Mouse (Mus musculus) gastrocnemius, postnatal 10 days (tissue): ENCODE results near the gene Malsu1. TPM values are rescaled to one million over a fixed set of nuclear protein-coding genes. Genes with fewer than 3 reads are reported as not detected.

Experiments
- total RNA-seq, 2 experiments: library from RNA; stranded (reverse); gene quantifications; 2 replicates each; pipeline ENCODE4 v1.2.3; 2021

Gene Malsu1
- total RNA-seq, 2 experiments from 2014 or later: 50.7 to 56.9 TPM

Other genes starting within 250 kb of the Malsu1 start
- gene Tmem176a, start 232.9 kb upstream of the Malsu1 start, total RNA-seq: 10 to 100 TPM; 10.8 to 15.2 TPM
- 10 to 100 TPM; 32.9 to 45.7 TPM for gene Tmem176b, start 232.3 kb upstream of the Malsu1 start, total RNA-seq
- gene Aoc1, start 200.9 kb upstream of the Malsu1 start, total RNA-seq: not detected
- not detected for gene 1600015I10Rik, start 143.9 kb upstream of the Malsu1 start, total RNA-seq
- gene Doxl2, start 98.8 kb upstream of the Malsu1 start, total RNA-seq: not detected
- gene Svs1, start 86.9 kb upstream of the Malsu1 start, total RNA-seq: not detected
- 1 to 10 TPM; 1.8 to 2.4 TPM for gene Gpnmb, start 37.2 kb upstream of the Malsu1 start, total RNA-seq
- 1 to 10 TPM; 4.3 to 5.5 TPM for gene Igf2bp3, start 141.2 kb downstream of the Malsu1 start, total RNA-seq
- 10 to 100 TPM; 20.7 to 30.8 TPM for gene Tra2a, start 190.2 kb downstream of the Malsu1 start, total RNA-seq
- gene Ccdc126, start 245.5 kb downstream of the Malsu1 start, total RNA-seq: 1 to 10 TPM; 2.0 TPM